Mouse (Mus musculus) cerebellum, adult 8-10 months (tissue): ENCODE measurements around the gene Mtrf1l.

Experiments
- DNase-seq: peaks from one replicate; pipeline ENCODE4 v3.0.0; 2022

The Mtrf1l gene

DNA sequence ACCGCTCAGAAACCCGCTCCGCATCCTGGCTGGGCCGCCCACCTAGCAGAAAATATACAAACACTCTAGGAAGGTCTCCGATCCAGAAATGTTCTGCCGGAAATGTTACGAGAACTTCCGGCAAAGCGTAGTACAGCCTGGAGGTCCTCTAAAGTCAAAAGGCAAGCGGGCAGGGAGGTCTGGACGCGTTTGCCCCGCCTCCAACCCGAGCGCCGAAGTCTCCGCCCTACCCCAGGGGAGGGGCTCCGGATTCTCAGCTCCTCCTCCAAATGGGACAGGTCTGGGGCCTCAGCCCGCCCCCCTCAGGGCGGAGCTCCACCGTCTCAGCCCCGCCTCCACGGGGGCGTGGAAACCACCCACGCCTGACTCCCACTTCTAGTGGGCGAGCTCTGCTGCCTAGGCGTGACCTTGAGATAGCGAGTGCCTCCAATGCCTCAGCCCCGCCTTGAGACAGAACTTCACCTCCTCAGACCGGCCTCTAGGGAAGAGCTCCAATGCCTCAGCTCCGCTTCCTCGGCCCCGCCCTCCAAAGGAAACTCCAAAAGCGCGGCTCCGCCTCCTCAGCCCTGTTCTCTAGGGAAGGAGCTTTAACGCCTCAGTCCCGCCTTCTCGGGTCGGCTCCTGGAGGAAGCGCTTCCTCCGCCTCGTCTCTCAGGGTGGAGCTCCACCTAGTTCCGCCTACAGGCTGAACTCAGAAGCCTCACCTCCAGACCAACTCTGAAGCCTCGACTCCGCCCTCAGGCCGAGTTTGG, at the start of gene Mtrf1l:
Gene Mtrf1l, minus strand, starts transcription at position 171 of the 752 bp plus-strand sequence.
- DNase-seq = peak; percentile 97

DNA sequence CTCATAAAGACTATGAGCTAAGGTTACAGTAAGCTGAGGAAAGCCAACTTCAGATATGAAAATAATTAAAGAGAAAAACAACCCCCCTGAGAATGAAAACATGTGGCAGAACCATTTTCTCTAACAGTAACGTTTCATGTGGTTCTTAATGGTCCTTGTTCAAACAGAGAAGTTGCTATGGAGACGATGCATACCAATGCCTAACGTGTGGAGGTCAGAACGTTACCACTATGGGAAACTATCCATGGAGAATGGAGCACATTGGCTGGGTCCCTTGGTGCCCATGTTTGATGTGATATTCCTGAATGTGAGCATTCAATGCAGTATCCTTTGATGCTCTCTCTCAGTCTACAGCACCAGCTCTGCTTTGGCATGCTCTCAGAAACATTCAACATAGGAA, 47.4 kb upstream of the Mtrf1l start:
- DNase-seq = no peak

DNA sequence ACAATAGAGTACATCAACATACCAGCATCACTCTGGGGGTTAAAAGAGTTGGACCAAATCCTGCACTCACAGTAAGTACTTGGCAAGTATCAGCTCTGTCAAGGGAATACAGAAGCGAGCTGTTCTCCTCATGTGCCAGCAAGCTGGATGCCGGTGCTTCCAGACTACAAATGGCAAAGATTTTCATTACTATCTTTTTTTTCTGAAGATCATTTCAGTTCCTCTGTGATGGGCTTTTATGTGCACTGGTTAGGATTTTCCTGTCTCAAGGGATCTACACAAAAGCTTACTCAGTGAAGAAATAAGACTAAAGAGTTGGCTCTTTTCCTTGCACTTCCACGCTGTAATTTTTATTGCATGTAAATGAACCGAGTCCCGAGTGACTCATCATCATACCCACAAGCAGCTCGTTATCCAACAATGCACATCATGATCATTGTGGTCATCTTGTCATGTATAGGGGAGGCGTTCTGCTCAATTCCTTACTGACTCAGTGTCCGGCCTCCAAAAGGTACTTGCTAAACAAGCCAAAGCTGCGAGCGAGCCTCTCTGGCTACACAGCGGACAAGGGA, 44.4 kb upstream of the Mtrf1l start:
- DNase-seq = peak; percentile 37

DNA sequence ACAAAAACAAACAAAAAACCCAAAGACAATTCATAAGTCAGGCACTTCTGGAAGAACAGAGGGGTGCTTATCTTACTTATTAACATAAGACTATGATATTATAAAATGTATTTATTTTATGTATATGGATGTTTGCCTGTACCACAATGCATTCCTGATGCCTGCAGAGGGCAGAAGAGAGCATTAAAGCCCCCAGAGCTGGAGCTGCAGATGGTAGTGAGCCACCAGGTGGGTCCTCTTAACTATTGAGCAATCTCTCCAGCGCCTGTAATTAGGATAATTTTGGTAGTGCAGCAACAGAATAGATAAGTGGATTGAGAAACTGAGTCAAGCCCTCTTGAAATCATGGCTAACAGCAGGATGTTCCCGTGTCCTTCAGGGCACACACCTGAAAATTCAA, 42.3 kb upstream of the Mtrf1l start:
- DNase-seq = no peak

DNA sequence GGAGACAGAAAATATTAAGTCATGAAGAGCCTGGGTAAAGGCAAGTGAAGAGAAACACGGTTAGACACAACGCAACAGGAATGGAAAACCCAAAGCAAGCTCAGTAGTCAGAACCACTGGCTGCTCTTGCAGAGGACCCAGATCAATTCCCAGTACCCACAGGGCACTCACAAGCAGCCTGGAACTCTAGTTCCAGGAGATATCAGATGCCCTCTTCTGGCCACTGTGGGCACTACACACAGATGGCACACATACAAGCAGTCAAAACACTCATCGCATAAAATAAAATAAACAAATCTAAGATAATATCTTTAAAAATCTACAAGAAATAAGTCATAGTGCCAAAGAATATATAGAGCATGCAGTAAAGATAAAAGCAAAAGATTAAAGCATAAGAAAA, 39.0 kb upstream of the Mtrf1l start:
- no peak for DNase-seq

DNA sequence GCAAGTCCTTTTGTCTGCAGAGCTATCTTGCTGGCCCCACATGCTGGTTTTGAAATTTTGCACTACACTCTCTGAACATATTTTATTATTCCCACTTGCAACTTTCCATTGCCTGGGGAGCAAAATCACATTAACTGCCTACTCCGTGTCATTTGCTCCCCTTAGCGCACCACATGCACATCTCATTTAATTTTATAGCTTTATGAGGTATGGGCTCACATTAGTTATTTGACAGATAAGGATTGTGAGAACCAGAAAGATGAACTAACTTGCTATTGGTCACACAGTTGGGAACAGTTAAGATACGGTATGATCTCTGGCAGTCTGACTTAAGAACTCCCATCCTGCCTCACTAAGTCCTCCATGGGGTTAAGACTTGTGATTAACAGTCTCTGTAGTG, 37.1 kb upstream of the Mtrf1l start:
- no peak for DNase-seq

DNA sequence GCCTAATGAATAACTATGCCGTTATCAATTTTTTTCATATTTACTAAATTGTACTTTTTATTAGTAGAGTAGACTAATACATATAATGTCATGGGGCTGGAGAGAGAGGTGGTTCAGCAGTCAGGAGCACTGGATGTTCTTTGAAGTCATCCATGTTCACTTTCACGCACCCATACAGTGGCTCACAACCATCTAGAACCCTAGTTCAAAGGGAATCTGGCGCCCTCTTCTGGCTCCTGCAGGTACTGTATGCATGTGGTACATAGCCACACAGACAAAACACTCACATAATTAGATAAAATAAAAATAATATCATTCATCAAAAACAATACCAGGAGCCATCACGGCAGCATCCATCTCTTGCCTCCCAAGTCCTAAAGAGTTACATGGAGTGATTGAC, 36.0 kb upstream of the Mtrf1l start:
- DNase-seq = no peak

DNA sequence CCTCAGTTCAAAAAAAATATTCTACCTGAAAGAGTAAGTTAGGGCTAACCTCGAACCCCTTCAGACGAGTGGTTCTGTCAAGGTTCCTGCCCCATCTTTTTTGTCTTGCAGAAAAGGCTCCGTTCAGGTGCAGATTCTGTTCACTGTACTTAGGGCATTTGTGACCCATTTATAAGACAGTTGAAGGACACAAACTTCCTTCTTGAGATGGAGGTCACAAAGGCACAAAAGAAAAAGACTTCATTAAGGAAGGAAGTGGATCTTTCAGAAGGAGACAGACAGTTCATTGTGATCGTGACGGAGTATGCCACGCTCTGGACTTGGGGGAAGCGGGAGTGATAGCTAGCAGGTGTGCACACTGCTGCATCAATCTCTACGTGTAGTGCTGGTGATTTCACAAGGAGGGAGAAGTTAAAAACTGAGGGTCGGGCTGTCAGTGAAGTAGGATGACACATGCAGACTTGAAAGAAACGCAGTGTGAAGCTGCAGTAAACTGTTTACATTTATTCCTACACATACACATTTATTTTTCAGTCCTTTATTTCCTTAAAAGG, 34.4 kb upstream of the Mtrf1l start:
- DNase-seq = no peak

DNA sequence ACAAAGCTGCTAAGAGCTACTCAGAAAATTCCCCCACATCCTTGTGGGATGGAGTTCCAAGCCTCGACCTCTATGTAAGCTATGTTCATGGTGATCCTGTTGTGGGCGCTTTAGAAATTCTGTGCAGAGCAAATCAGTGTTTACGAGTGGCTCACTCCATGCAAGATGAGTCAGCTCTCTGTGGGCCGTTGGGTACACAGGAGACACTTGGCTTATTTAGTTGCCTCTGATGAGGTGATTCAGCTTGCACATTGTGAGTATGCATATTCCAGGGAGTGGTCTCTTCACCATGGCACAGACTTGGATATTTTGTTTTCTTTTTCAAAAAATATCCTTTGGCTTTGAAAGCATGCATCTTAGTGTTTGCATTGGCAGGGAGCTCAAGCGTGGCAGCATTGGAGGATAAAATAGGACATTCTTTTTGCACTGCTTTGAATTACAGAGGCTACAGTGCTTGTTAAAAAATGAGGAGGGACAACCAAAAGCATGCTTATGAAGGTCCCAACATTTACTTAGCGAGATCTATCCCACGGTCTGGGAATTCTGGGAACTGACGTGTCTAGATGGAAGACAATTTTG, 29.7 kb upstream of the Mtrf1l start:
- no peak for DNase-seq

DNA sequence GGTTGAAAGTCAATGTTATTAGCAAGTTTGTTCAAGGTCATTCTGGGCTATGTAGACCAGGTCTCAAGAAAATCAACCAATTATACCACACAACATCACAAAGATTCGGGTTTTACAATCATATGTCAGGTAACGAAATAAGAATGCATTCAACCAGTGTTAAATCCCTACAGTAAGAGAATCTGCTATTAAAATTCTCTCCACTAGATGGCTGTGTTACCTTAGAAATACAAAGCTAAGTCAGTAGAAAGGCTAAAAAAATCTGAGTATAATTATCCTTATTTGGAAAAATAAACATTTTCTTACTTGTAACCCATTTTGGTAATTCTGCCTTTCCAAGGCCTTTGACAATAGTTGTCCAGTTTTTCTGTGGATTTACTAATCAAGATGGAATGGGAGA, 23.2 kb upstream of the Mtrf1l start:
- DNase-seq = no peak

DNA sequence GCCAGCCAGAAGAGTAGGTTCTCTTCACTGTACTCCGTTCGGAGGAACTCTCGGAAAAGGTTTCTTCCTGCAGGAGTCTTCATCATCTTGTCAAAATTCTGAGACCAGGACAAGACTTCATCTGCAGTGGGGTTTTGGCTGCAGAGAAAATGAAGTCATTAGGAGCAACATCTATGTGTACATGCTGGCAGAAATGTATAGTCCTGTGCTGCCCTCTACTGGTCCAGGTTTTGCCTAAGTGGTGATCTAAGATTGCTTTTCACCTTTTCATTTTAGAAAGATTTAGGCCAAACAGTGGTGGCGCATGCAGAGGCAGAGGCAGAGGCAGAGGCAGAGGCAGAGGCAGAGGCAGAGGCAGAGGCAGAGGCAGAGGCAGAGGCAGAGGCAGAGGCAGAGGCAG, 17.7 kb upstream of the Mtrf1l start:
- DNase-seq = peak; percentile 22

DNA sequence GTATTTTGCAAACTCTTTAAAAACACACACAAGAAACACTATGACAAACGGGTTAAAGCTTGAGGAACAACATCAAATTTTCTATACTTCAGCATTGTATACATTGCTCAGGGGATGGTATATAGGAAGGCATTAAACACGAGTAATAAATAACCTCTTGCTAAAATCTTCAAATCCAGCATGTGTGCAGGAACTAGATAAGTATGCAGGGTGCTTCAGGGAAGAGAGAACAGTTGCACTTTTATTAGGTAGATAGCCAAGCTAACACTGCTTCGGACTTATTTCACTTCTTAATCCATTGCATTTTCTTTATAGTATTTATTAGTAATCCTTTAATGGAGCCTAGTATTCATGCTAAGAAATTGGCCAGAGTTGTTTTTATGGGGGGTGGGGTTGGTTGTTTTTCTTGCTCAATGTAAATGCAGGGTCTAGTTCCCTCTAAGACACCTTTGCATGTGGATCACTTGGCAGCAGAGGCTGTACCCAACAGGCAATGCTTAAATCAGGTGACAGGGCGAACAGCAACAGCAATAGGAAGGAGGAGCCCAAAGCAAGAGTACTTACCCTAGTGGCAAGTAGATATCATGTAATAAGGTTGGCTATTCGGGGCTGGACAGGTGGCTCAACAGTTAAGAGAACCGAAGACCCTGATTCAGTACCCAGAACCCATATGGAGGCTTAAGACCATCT, 2.8 kb upstream of the Mtrf1l start:
- no peak for DNase-seq

DNA sequence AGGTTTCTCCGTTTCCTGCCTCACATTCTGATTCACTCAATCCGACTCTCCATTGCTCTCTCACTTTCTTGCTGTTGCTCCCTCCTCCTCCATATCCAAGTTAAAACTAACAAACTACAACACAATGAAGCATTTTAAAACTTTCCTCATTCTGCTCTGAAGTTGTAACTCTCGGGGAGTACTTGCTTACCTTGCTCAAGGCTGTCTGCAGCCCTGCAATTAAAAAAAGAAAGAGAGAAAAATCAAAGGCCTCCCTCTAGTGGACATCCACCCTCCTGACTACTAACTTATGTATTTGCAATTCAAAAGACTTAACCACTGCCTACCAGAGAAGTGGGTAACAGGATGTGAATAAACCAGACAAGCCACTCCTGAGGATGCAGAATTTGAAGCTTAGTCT, 1.1 kb upstream of the Mtrf1l start:
- DNase-seq = peak; percentile 43

DNA sequence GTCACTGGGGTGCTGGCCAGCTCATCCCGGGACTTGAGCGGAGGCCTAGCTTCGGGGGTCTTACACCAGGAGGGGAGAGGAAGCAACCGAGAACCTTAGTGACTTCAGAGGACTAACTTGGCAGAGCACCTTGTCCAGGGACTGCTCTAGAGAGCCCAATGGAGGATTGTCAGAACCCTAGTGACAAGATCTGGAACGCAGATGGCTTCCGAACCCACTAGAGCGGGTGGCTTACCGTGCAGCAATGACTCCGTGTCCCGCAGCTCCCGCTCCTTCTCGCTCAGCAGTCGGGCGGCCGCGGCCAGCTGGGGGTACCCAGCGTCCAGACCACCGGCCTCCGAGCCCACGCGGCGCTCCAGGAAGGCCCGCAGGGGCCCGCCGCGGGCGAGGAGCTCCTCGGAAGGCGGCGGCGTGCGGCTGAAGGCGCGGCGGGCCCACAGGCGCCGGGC, 395 bp downstream of the Mtrf1l start:
- no peak for DNase-seq

DNA sequence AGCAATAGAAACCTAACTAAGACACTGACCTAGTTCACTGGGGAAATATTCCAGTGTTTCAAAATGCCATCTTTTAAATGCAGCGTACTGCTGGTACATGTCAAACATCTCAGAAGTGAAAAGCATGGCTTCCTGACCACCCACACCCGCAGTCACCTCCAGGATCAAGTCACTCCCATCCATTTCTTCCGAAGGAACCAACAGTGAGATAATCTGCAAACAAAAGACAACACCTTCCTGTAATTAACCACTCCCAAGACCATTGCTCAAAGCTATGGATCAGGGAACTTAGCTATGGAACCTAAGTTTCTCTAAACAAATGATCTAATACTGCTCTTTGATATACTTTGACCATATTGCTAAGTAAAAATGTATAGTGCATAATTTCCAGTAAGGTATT, 4.9 kb downstream of the Mtrf1l start:
- DNase-seq = no peak

DNA sequence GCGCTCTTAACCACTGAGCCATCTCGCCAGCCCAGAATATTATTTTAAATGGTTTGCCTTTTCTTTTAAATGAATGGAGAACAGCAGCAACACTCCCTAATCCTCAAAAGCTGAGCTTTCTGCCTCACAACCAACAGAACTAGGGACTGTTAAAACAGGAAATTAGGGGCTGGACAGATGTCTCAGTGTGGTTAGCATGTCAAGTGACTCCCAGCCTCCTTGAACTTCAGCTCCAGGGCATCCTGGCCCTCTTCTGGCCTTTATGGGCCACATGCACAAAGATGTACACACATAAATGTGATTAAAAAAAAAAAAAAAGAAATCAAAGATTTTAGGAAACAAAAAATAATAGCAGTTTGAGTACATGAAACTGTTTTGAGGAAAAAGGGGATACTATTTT, 7.7 kb downstream of the Mtrf1l start:
- no peak for DNase-seq

DNA sequence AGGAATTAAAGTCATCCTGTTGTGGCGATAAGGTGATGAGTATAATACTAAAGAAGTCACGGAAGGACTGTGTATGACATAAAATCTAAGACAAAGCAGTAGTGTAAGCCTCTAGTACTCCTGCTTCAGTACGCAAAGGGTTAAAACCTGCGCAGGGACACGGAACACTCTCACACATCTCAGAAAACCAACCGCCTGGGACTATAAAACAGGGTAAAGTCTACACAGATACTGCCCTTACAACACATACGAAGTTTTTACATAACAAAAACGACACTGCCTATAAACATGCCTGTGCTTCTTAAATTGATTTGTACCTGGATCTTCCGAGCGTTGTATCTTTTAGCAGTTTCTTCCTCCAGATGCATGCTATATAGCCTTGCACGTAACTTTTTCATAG, 10.0 kb downstream of the Mtrf1l start:
- DNase-seq = no peak

DNA sequence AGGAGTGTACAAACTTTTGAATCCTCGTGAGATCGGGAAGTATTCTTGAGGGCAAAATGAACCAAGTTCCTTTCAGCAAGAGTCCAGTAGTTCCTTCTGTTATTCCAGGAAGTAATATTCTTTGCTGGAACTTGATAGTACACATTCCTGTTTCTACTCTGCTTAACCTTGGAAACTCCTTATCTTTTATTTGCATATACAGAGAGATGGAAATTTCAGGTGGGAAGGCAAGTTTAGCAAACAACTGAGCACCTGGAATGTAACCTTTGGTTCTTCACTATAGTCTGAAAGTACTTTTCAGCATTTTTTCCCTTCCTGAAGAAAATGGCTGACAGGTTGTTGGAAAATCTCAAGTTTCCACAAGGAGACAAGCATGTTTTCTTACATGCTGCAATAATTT, 16.0 kb downstream of the Mtrf1l start:
- DNase-seq = no peak

DNA sequence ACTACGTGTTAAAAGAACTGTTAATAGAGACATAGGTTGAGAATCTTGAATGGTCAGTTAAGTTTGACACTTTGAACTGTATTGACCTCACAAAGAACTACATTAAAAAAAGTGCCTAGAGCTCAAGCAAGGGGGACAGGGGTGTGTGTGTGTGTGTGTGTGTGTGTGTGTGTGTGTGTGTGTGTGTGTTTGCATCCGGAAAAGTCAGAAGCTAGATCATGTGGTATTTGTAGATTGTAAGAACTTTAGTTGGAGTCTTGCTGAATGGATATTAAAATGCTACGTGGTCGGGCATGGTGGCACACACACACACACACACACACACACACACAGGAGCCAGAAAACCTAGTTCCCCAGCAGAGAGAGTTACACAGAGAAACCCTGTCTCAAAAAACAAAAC, 16.7 kb downstream of the Mtrf1l start:
- DNase-seq = no peak

DNA sequence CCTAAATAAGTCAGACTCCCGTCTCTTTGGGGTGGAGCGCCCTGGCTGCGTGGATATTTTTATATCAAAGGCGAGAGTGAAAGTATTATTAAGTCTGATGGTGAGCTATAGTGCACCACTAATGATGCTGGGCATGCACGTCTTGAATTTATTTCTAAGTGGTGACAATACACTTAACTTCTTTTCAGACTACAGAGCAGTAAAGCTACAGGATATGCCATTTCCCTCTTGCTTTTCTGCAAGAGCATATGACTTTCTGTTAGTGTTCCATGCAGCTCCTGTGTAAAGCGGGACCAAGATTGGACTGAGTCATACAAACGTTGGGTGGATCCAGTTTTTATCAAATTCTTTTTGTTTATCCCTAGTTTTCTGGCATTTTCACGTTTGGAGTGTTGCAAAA, 17.3 kb downstream of the Mtrf1l start:
- DNase-seq = peak; percentile 25

DNA sequence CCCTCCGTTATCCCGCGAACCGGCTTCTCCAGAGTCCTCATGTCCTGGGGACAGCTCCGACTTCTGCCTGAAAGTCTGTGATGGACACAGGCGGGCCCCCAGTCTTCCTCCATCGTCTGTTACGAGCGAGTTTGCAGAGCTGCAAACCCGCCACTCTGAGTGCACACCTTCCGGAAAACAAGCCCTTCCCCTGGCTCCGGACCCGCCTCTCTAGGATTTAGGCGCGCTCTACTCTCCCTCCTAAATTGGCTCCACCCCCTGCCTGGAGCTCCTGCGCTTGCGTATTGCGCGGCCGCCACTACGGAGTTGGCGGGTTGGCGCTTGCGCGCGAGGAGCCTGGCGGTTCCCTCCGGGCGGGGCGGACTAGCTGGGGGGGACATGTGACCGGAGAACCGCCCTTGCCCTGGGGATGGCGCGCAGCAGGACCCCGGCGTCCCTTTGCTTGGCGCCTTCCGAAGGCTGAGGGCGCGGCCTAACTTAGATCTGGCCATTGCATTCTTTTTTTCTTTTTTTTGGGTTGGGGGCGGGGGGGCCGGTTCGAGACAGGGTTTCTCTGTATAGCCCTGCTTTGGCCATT, 17.9 kb downstream of the Mtrf1l start:
- DNase-seq = peak; percentile 94

DNA sequence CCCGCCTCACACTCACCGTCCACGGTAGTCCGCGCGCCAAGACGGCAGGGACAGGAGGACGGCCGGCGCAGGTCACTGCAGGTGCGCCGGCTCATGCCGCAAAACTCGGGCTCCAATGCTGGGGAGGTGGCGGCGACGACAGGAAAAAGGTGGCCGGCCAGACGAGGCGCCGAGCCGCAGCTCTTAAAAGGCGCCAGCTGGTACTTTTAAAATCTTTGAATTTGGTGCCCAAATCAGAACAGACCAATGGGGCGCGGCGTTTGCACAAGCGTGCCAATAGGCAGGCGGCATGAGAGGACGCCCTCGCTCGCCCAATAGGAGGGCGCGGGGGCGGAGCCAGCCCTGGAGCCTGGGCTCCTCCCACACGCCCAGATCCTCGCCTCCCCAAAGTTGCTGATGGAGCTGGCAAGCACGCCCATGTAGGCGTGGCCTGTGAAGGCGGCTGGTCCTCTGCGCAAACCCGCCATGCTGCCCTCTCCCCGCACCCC, 18.4 kb downstream of the Mtrf1l start, which contains the start of gene Fbxo5:
Gene Fbxo5, minus strand, starts transcription at position 358 of the 488 bp plus-strand sequence.
- DNase-seq = peak; percentile 98

DNA sequence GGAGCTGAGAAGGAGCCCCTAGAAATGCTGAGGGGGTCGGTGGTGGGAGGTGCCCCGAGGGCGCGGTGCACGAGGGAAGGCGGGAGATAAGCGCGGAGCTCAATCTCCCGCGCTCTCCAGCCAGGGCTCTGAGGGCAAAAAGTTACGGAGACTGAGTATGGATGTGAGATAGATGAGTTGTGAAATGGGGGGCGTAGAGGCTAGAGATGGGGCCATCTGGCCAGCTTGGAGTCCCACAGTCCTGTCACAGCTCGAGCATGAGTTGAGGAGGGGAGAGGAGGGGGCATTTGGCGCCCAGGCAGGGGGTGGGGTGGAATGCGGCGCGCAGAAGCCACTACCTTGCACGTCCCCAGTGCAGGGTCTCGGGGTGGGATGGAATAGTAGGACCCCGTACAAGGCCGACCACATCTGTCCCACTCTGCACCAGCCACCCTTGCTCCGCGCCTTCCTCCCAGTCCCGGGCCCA, 19.0 kb downstream of the Mtrf1l start:
- no peak for DNase-seq
